Mouse (Mus musculus): ENCODE results near the gene Trem2. TPM values are rescaled to one million over a fixed set of nuclear protein-coding genes. Genes with fewer than 3 reads are reported as not detected.

Gene Trem2
- total and polyA plus RNA-seq, 3 experiments, result not detected

- Histone ChIP-seq H3K4me1 (ENCODE audit: control insufficient read depth in 1 of 2, insufficient read depth in 2 of 2) (peaks cover 23 to 76% of the 10 kb centered on the region in 2 experiments), H3K4me3 (replicated peaks in 1 of 3; ENCODE audit: low read depth in 2 of 3, low read length in 2 of 3, poor library complexity in 1 of 3) (no peak overlapping the region), H3K36me3 (replicated peaks in 1 of 2; ENCODE audit: control insufficient read depth in 1 of 2, insufficient read depth in 1 of 2, low read length in 1 of 2) (peaks cover 21 to 79% of the 10 kb centered on the region in 2 experiments), H3K27me3 (replicated peaks) (no peaks in the 10 kb centered on the region), H3K9ac (ENCODE audit: insufficient read depth, low read depth) (peak overlapping the region; percentile 48; the same call in 1 of the 2 replicates), H3K9me3 (replicated peaks; ENCODE audit: low read length) (no peaks in the 10 kb centered on the region), H3K79me2 (replicated peaks; ENCODE audit: control insufficient read depth, extremely low read depth, insufficient read depth, poor library complexity, severe bottlenecking) (peaks cover 83% of the 10 kb centered on the region), H3K4me2 (ENCODE audit: insufficient read depth, low read depth, poor library complexity, severe bottlenecking) (0 out of 2 replicates have a peak overlapping the region, but pooled peaks have one; percentile 82), H3K27ac (ENCODE audit: insufficient read depth, low read depth) (no peak overlapping the region)
- TF ChIP-seq TBP (conservative IDR thresholded peaks at IDR 0.05; ENCODE audit: low read depth, low read length), result no peak
- DNase-seq (ENCODE audit: extremely low read depth), result no peak
- dilution Hi-C loops (cut with MboI; ENCODE audit: extremely low pct_ligation_motif_present, extremely low pct_unique_long_range_greater_than_20kb, low sequenced_read_pairs), result no loop called here
- in situ Hi-C loops (cut with MboI; ENCODE audit: low pct_ligation_motif_present, low pct_unique_long_range_greater_than_20kb, low sequenced_read_pairs), result no loop called here
These were observed 56.5 kb downstream of the Trem2 start for GRCm38 (mm10) chr17:48402751-48403150.

Other genes starting within 250 kb of the Trem2 start
- gene 9830107B12Rik, start 200.1 kb upstream of the Trem2 start, total RNA-seq (2012; rRNA removed), result not detected in 2 replicates
- gene 9830107B12Rik, start 200.1 kb upstream of the Trem2 start, total RNA-seq (2014; rRNA removed), result not detected in 2 replicates
- gene 9830107B12Rik, start 200.1 kb upstream of the Trem2 start, polyA plus RNA-seq (2012; ENCODE audit: insufficient read length, low read depth), result not detected in 2 replicates
- gene A530064D06Rik, start 179.1 kb upstream of the Trem2 start, total RNA-seq (2012; rRNA removed), result not detected in 2 replicates
- 0.15 and 0.20 TPM in 2 replicates for gene A530064D06Rik, start 179.1 kb upstream of the Trem2 start, total RNA-seq (2014; rRNA removed)
- 0.60 and 0.68 TPM in 2 replicates for gene A530064D06Rik, start 179.1 kb upstream of the Trem2 start, polyA plus RNA-seq (2012; ENCODE audit: insufficient read length, low read depth)
- gene Trem1, start 113.6 kb upstream of the Trem2 start, total RNA-seq (2012; rRNA removed), result 0.08 TPM in 1 of 2 replicates, not detected in the other
- gene Trem1, start 113.6 kb upstream of the Trem2 start, total RNA-seq (2014; rRNA removed), result 0.17 and 0.32 TPM in 2 replicates
- gene Trem1, start 113.6 kb upstream of the Trem2 start, polyA plus RNA-seq (2012; ENCODE audit: insufficient read length, low read depth), result 0.25 and 0.29 TPM in 2 replicates
- not detected in 2 replicates for gene Trem3, start 98.6 kb upstream of the Trem2 start, total RNA-seq (2012; rRNA removed)
- gene Trem3, start 98.6 kb upstream of the Trem2 start, total RNA-seq (2014; rRNA removed), result not detected in 2 replicates
- gene Trem3, start 98.6 kb upstream of the Trem2 start, polyA plus RNA-seq (2012; ENCODE audit: insufficient read length, low read depth), result not detected in 2 replicates
- gene Treml4, start 82.1 kb upstream of the Trem2 start, total RNA-seq (2012; rRNA removed), result 0.13 TPM in 1 of 2 replicates, not detected in the other
- 0.22 and 0.55 TPM in 2 replicates for gene Treml4, start 82.1 kb upstream of the Trem2 start, total RNA-seq (2014; rRNA removed)
- 1.1 TPM in 2 replicates for gene Treml4, start 82.1 kb upstream of the Trem2 start, polyA plus RNA-seq (2012; ENCODE audit: insufficient read length, low read depth)
- 1.3 and 2.4 TPM in 2 replicates for gene Treml2, start 46.9 kb upstream of the Trem2 start, total RNA-seq (2012; rRNA removed)
- gene Treml2, start 46.9 kb upstream of the Trem2 start, total RNA-seq (2014; rRNA removed), result 5.5 and 6.4 TPM in 2 replicates
- gene Treml2, start 46.9 kb upstream of the Trem2 start, polyA plus RNA-seq (2012; ENCODE audit: insufficient read length, low read depth), result 9.8 and 10.2 TPM in 2 replicates
- 0.08 TPM in 1 of 2 replicates, not detected in the other for gene B430306N03Rik, start 30.3 kb upstream of the Trem2 start, total RNA-seq (2012; rRNA removed)
- 0.21 and 0.35 TPM in 2 replicates for gene B430306N03Rik, start 30.3 kb upstream of the Trem2 start, total RNA-seq (2014; rRNA removed)
- gene B430306N03Rik, start 30.3 kb upstream of the Trem2 start, polyA plus RNA-seq (2012; ENCODE audit: insufficient read length, low read depth), result 1.0 and 1.6 TPM in 2 replicates
- not detected in 2 replicates for gene Treml1, start 13.5 kb downstream of the Trem2 start, total RNA-seq (2012; rRNA removed)
- gene Treml1, start 13.5 kb downstream of the Trem2 start, total RNA-seq (2014; rRNA removed), result not detected in 2 replicates
- not detected in 2 replicates for gene Treml1, start 13.5 kb downstream of the Trem2 start, polyA plus RNA-seq (2012; ENCODE audit: insufficient read length, low read depth)
- 25.2 and 29.3 TPM in 2 replicates for gene Nfya, start 63.5 kb downstream of the Trem2 start, total RNA-seq (2012; rRNA removed)
- 18.6 and 26.9 TPM in 2 replicates for gene Nfya, start 63.5 kb downstream of the Trem2 start, total RNA-seq (2014; rRNA removed)
- 44.2 and 50.4 TPM in 2 replicates for gene Nfya, start 63.5 kb downstream of the Trem2 start, polyA plus RNA-seq (2012; ENCODE audit: insufficient read length, low read depth)
- gene Oard1, start 63.6 kb downstream of the Trem2 start, total RNA-seq (2012; rRNA removed), result 30.0 and 30.6 TPM in 2 replicates
- 59.4 and 61.6 TPM in 2 replicates for gene Oard1, start 63.6 kb downstream of the Trem2 start, total RNA-seq (2014; rRNA removed)
- 32.6 TPM in 2 replicates for gene Oard1, start 63.6 kb downstream of the Trem2 start, polyA plus RNA-seq (2012; ENCODE audit: insufficient read length, low read depth)
- 0.13 TPM in 1 of 2 replicates, not detected in the other for gene Apobec2, start 86.5 kb downstream of the Trem2 start, total RNA-seq (2012; rRNA removed)
- gene Apobec2, start 86.5 kb downstream of the Trem2 start, total RNA-seq (2014; rRNA removed), result 0.21 TPM in 1 of 2 replicates, not detected in the other
- gene Apobec2, start 86.5 kb downstream of the Trem2 start, polyA plus RNA-seq (2012; ENCODE audit: insufficient read length, low read depth), result 0.23 and 0.70 TPM in 2 replicates
- gene Tspo2, start 105.1 kb downstream of the Trem2 start, total RNA-seq (2012; rRNA removed), result not detected in 2 replicates
- gene Tspo2, start 105.1 kb downstream of the Trem2 start, total RNA-seq (2014; rRNA removed), result not detected in 2 replicates
- not detected in 2 replicates for gene Tspo2, start 105.1 kb downstream of the Trem2 start, polyA plus RNA-seq (2012; ENCODE audit: insufficient read length, low read depth)
- 0.21 and 0.34 TPM in 2 replicates for gene Unc5cl, start 108.5 kb downstream of the Trem2 start, total RNA-seq (2012; rRNA removed)
- gene Unc5cl, start 108.5 kb downstream of the Trem2 start, total RNA-seq (2014; rRNA removed), result not detected in 2 replicates
- gene Unc5cl, start 108.5 kb downstream of the Trem2 start, polyA plus RNA-seq (2012; ENCODE audit: insufficient read length, low read depth), result 0.09 TPM in 1 of 2 replicates, not detected in the other

Measured in CH12.LX (cell line).